Mouse (Mus musculus) forebrain, embryonic 11.5 days (tissue): Measurements from ENCODE around the gene Itgb2. TPM values are rescaled to one million over a fixed set of nuclear protein-coding genes. Genes with fewer than 3 reads are reported as not detected.
A peak's percentile ranks its signal among the peaks of the same experiment; 100 is the strongest.

ENCODE experiments used
- ATAC-seq: fragments of 200-750 bp; cut with Nextera tagmentation; replicated peaks from 2 replicates; pipeline ENCODE4 v1.8.0; 2017; ENCODE audit warnings: moderate TSS enrichment; ENCODE audit not compliant: low FRiP score
- DNase-seq: peaks from one replicate; pipeline ENCODE4 v3.0.0-alpha.2; 2017; ENCODE audit warnings: low spot score
- H3K27ac ChIP-seq: fragments of 300-500 bp; sonication (generic); 2 replicates; pipeline ENCODE4 v1.5.1; 2014; ENCODE audit warnings: low read depth, low read length
- H3K27me3 ChIP-seq: fragments of 300-500 bp; sonication (generic); 2 replicates; pipeline ENCODE4 v1.6.1; 2014; ENCODE audit warnings: mild to moderate bottlenecking, low read length, mixed read lengths; ENCODE audit not compliant: control insufficient read depth, insufficient read depth
- H3K36me3 ChIP-seq: fragments of 300-500 bp; sonication (generic); 2 replicates; pipeline ENCODE4 v1.6.1; 2014; ENCODE audit warnings: mild to moderate bottlenecking, low read length, moderate library complexity, mixed read lengths; ENCODE audit not compliant: control insufficient read depth, insufficient read depth
- H3K4me1 ChIP-seq: fragments of 300-500 bp; sonication (generic); replicated peaks from 2 replicates; pipeline ENCODE4 v1.6.1; 2014; ENCODE audit warnings: low read length, mixed read lengths; ENCODE audit not compliant: control insufficient read depth, insufficient read depth
- H3K4me2 ChIP-seq: fragments of 300-500 bp; sonication (generic); 2 replicates; pipeline ENCODE4 v1.6.1; 2014; ENCODE audit warnings: low read depth, mild to moderate bottlenecking, low read length, moderate library complexity, mixed read lengths; ENCODE audit not compliant: severe bottlenecking
- H3K4me3 ChIP-seq: fragments of 300-500 bp; sonication (generic); 2 replicates; pipeline ENCODE4 v1.5.1; 2014; ENCODE audit warnings: low read depth, low read length
- H3K9ac ChIP-seq: fragments of 300-500 bp; sonication (generic); 2 replicates; pipeline ENCODE4 v1.6.1; 2014; ENCODE audit warnings: low read length
- H3K9me3 ChIP-seq: fragments of 300-500 bp; sonication (generic); 2 replicates; pipeline ENCODE4 v1.6.1; 2016; ENCODE audit warnings: low read length, mixed read lengths; ENCODE audit not compliant: control insufficient read depth
- WGBS: fragments of 180-500 bp; shearing (Covaris S2); extraction: QIAGEN DNeasy Blood & Tissue Kit; methylation state at CpG from one replicate; pipeline ENCODE4 v1.1.7; 2014; 5-methylcytosine and 5-hydroxymethylcytosine counted together
- polyA plus RNA-seq: library from polyadenylated mRNA; unstranded; fragments of >200 nt; fragmentation: Nextera tagmentation; extraction: Ambion mirVana; gene quantifications from 2 replicates; pipeline ENCODE4 v1.2.1, GENCODE M21; 2014

The Itgb2 gene
- polyA plus RNA-seq, 1 experiment from 2014 or later: 1.3 TPM

GRCm38 (mm10) chr10:77522021-77522731, 7.9 kb upstream of the Itgb2 start:
- Histone ChIP-seq H3K9ac (peak overlapping the region; percentile 56), H3K4me2 (peak overlapping the region; percentile 54), H3K36me3 (no peaks in the 10 kb centered on the region), H3K27me3 (no peaks in the 10 kb centered on the region), H3K27ac (no peak overlapping the region), H3K9me3 (no peaks in the 10 kb centered on the region), H3K4me1 (no peaks in the 10 kb centered on the region), H3K4me3 (peak overlapping the region; percentile 23)
- WGBS: 15% methylated on average over 18 of the region's 18 CpGs
- DNase-seq (peak; percentile 58), ATAC-seq (no peak)

GRCm38 (mm10) chr10:77522746-77523145, 7.3 kb upstream of the Itgb2 start:
- Histone ChIP-seq H3K9me3 (no peaks in the 10 kb centered on the region), H3K4me2 (peak overlapping the region; percentile 54), H3K9ac (peak overlapping the region; percentile 56; the same call in 1 of the 2 replicates), H3K27me3 (no peaks in the 10 kb centered on the region), H3K4me3 (peak overlapping the region; percentile 23; the same call in 1 of the 2 replicates), H3K36me3 (no peaks in the 10 kb centered on the region), H3K27ac (no peak overlapping the region), H3K4me1 (no peaks in the 10 kb centered on the region)
- 56% methylated on average over 12 of the region's 12 CpGs for WGBS
- DNase-seq: no peak
- no peak for ATAC-seq

GRCm38 (mm10) chr10:77523321-77523720, 6.7 kb upstream of the Itgb2 start:
- no peak for ATAC-seq
- H3K36me3 ChIP-seq: no peaks in the 10 kb centered on the region
- no peaks in the 10 kb centered on the region for H3K27me3 ChIP-seq
- no peak overlapping the region for H3K4me3 ChIP-seq
- no peak overlapping the region for H3K9ac ChIP-seq
- H3K4me2 ChIP-seq: no peak overlapping the region
- H3K27ac ChIP-seq: no peak overlapping the region
- 78% methylated on average over 7 of the region's 7 CpGs for WGBS
- DNase-seq: no peak
- H3K9me3 ChIP-seq: no peaks in the 10 kb centered on the region
- H3K4me1 ChIP-seq: no peaks in the 10 kb centered on the region

- WGBS: 88% methylated on average over 2 of the region's 2 CpGs
- H3K9me3 ChIP-seq: no peaks in the 10 kb centered on the region
- no peak overlapping the region for H3K9ac ChIP-seq
- H3K4me3 ChIP-seq: no peak overlapping the region
- no peaks in the 10 kb centered on the region for H3K4me1 ChIP-seq
- ATAC-seq (no peak), DNase-seq (no peak)
- no peaks in the 10 kb centered on the region for H3K36me3 ChIP-seq
- H3K27me3 ChIP-seq: no peaks in the 10 kb centered on the region
- H3K4me2 ChIP-seq: no peak overlapping the region
- no peak overlapping the region for H3K27ac ChIP-seq
Measured at GRCm38 (mm10) chr10:77526488-77526887, 3.6 kb upstream of the Itgb2 start.

GRCm38 (mm10) chr10:77528634-77529033, 1.4 kb upstream of the Itgb2 start:
- H3K27ac ChIP-seq: no peak overlapping the region
- H3K9me3 ChIP-seq: no peaks in the 10 kb centered on the region
- DNase-seq (no peak), ATAC-seq (no peak)
- no peak overlapping the region for H3K4me2 ChIP-seq
- no peaks in the 10 kb centered on the region for H3K27me3 ChIP-seq
- no peaks in the 10 kb centered on the region for H3K36me3 ChIP-seq
- H3K9ac ChIP-seq: no peak overlapping the region
- H3K4me1 ChIP-seq: no peaks in the 10 kb centered on the region
- H3K4me3 ChIP-seq: no peak overlapping the region
- 89% methylated on average over 6 of the region's 6 CpGs for WGBS

GRCm38 (mm10) chr10:77531026-77532019, 1.3 kb downstream of the Itgb2 start:
- Histone ChIP-seq H3K27ac (no peak overlapping the region), H3K36me3 (no peaks in the 10 kb centered on the region), H3K9ac (no peak overlapping the region), H3K9me3 (no peaks in the 10 kb centered on the region), H3K4me3 (no peak overlapping the region), H3K4me1 (no peaks in the 10 kb centered on the region), H3K4me2 (no peak overlapping the region), H3K27me3 (no peaks in the 10 kb centered on the region)
- peak; percentile 44 for DNase-seq
- no peak for ATAC-seq
- 87% methylated on average over 6 of the region's 6 CpGs for WGBS

- Histone ChIP-seq H3K27ac (no peak overlapping the region), H3K9ac (no peak overlapping the region), H3K9me3 (no peaks in the 10 kb centered on the region), H3K4me1 (no peaks in the 10 kb centered on the region), H3K36me3 (no peaks in the 10 kb centered on the region), H3K4me2 (no peak overlapping the region), H3K4me3 (no peak overlapping the region), H3K27me3 (no peaks in the 10 kb centered on the region)
- DNase-seq: no peak
- no peak for ATAC-seq
- 77% methylated on average over 1 of the region's 1 CpGs for WGBS
Measured at GRCm38 (mm10) chr10:77532020-77532413, 2.0 kb downstream of the Itgb2 start.

- ATAC-seq: no peak
- H3K36me3 ChIP-seq: no peaks in the 10 kb centered on the region
- no peak overlapping the region for H3K4me3 ChIP-seq
- no peaks in the 10 kb centered on the region for H3K4me1 ChIP-seq
- H3K9me3 ChIP-seq: no peaks in the 10 kb centered on the region
- no peak for DNase-seq
- H3K27me3 ChIP-seq: no peaks in the 10 kb centered on the region
- H3K9ac ChIP-seq: no peak overlapping the region; the same call in 1 of the 2 replicates
- no peak overlapping the region for H3K27ac ChIP-seq
- WGBS: 78% methylated on average over 8 of the region's 8 CpGs
- H3K4me2 ChIP-seq: no peak overlapping the region
Measured at GRCm38 (mm10) chr10:77536727-77537126, 6.7 kb downstream of the Itgb2 start.
